Mouse (Mus musculus) lung, adult 10 weeks (tissue): ENCODE data around the gene Cnot2. TPM values are rescaled to one million over a fixed set of nuclear protein-coding genes. Genes with fewer than 3 reads are reported as not detected.

ENCODE experiments used
- polyA plus RNA-seq: library from polyadenylated mRNA; stranded (reverse); fragments of 350-450 nt; fragmentation: Illumina TruSeq; extraction: RNeasy Lipid Tissue Mini Kit (QIAGEN cat#74804); gene quantifications from one replicate; pipeline ENCODE4 v1.2.3, GENCODE M21; 2014; ENCODE audit warnings: low read depth, low replicate concordance; ENCODE audit not compliant: insufficient read depth

The Cnot2 gene
- 22.0 TPM for polyA plus RNA-seq

GRCm38 (mm10) chr10:116581369-116581718 lies at the start of gene Cnot2:
Gene Cnot2 (minus strand): TSS chr10:116581511.

GRCm38 (mm10) chr10:116473759-116474549 lies 107.4 kb downstream of the Cnot2 start, which contains the start of gene Kcnmb4:
Gene Kcnmb4 (minus strand): TSS chr10:116473878.

Other genes starting within 250 kb of the Cnot2 start
- 3.2 TPM for gene Kcnmb4, start 107.6 kb downstream of the Cnot2 start, polyA plus RNA-seq